Mouse (Mus musculus): Measurements from ENCODE around the gene Rbm8a2. TPM values are rescaled to one million over a fixed set of nuclear protein-coding genes. Genes with fewer than 3 reads are reported as not detected.

Gene Rbm8a2
- polyA plus RNA-seq, 1 experiment, result 0.13 TPM

DNA sequence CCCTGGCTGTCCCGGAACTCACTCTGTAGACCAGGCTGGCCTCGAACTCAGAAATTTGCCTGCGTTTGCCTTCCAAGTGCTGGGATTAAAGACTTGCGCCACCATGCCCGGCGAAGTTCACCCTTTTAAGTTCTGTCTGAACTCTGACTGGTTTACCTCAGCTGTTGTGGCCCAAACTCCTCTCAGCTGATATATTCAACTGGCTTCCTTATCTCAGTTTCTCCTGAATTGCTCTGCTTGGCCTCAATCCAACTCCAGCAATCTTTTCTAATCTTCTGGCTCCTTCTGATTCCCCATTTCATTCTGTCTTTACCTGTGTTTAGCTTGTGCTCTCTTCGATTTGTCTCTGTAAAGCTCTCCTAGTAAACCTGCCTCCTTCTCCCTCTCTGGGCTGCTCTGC, 35.7 kb downstream of the Rbm8a2 start:
- H3K4me3 ChIP-seq, result no peak overlapping the region
- H3K27me3 ChIP-seq (ENCODE audit: control insufficient read depth, insufficient read depth, insufficient read length), result peaks cover 4% of the 10 kb centered on the region
- TF ChIP-seq TCF3 (IDR thresholded peaks at IDR 0.05; ENCODE audit: insufficient read length, low read depth), result no peak
- no peak for TF ChIP-seq REST (IDR thresholded peaks at IDR 0.05; ENCODE audit: insufficient read depth, insufficient read length)
- no peak for TF ChIP-seq CEBPB (IDR thresholded peaks at IDR 0.05; ENCODE audit: insufficient read depth, poor library complexity, severe bottlenecking)
- TF ChIP-seq E2F4 (IDR thresholded peaks at IDR 0.05; ENCODE audit: insufficient read depth), result no peak
- TF ChIP-seq POLR2A (IDR thresholded peaks at IDR 0.05; ENCODE audit: insufficient read length, low read depth), result no peak
- no peak for TF ChIP-seq TCF12 (IDR thresholded peaks at IDR 0.05; ENCODE audit: insufficient read depth, poor library complexity, severe bottlenecking)
- no peak for TF ChIP-seq MAX (IDR thresholded peaks at IDR 0.05; ENCODE audit: low read depth)
- no peak for TF ChIP-seq POLR2AphosphoS2 (IDR thresholded peaks at IDR 0.05; ENCODE audit: insufficient read length, low read depth)
- no peak for TF ChIP-seq USF1 (IDR thresholded peaks at IDR 0.05; ENCODE audit: low read depth)
- no peak for TF ChIP-seq MYOG (IDR thresholded peaks at IDR 0.05; ENCODE audit: control insufficient read depth in 1 of 3, insufficient read depth in 1 of 3, insufficient read length in 2 of 3, low read depth in 2 of 3)
- H3K4me2 ChIP-seq (ENCODE audit: low read depth), result no peak overlapping the region
- no peaks in the 10 kb centered on the region for H3K79me2 ChIP-seq (ENCODE audit: control insufficient read depth, insufficient read depth)
- no peak overlapping the region for H3ac ChIP-seq (ENCODE audit: control insufficient read depth, insufficient read length)
- no peaks in the 10 kb centered on the region for H3K36me3 ChIP-seq (ENCODE audit: control insufficient read depth, insufficient read depth)

DNA sequence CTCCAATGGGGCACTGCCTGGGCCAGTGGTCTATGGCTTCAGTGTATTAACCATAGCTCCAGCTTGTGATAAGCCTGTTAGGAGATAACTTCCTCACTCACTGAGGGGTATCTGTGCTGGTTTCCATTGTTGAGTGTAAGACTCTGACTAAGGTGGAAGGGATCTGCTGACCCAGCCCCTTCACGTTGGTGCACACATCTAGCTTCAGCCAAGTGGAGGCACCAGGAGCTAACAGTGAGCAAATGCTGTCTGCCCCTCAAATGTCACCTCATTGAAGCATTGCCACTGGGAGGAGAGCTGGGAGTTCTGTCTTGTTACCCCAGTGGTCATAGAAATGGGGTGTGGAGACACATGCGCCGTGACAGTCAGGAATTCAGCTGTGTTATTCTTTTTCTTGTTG, 40.2 kb downstream of the Rbm8a2 start:
- H3ac ChIP-seq (ENCODE audit: control insufficient read depth, insufficient read length), result no peak overlapping the region
- TF ChIP-seq MAX (IDR thresholded peaks at IDR 0.05; ENCODE audit: low read depth), result no peak
- TF ChIP-seq TCF3 (IDR thresholded peaks at IDR 0.05; ENCODE audit: insufficient read length, low read depth), result no peak
- H3K27me3 ChIP-seq (ENCODE audit: control insufficient read depth, insufficient read depth, insufficient read length), result peaks cover 17% of the 10 kb centered on the region
- H3K4me3 ChIP-seq, result no peak overlapping the region
- no peaks in the 10 kb centered on the region for H3K36me3 ChIP-seq (ENCODE audit: control insufficient read depth, insufficient read depth)
- H3K4me2 ChIP-seq (ENCODE audit: low read depth), result no peak overlapping the region
- no peaks in the 10 kb centered on the region for H3K79me2 ChIP-seq (ENCODE audit: control insufficient read depth, insufficient read depth)

DNA sequence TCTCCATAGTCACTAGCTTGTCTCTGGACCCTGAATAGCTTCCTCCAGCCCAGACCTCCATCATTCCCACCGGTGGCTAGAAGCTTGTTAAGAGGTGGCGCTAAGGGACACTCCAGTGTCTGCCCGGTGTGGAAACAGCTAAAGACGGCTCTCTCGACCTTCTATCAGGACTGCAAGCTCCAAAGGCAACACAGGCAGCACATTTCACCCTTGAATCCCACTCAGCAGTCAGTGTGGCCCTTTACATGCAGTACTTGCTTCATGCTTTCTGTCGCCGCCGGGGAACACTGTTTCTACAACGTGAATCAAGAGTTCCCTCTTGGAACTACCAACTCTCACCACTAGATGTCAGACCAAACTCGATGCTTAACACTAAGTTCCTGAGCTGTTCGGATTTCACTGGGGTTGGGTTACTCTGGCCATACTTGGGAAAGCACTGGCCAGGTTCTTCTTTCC, 42.6 kb downstream of the Rbm8a2 start:
- H3K4me3 ChIP-seq, result no peak overlapping the region
- H3ac ChIP-seq (ENCODE audit: control insufficient read depth, insufficient read length), result no peak overlapping the region
- H3K27me3 ChIP-seq (ENCODE audit: control insufficient read depth, insufficient read depth, insufficient read length), result peaks cover 17% of the 10 kb centered on the region
- no peaks in the 10 kb centered on the region for H3K79me2 ChIP-seq (ENCODE audit: control insufficient read depth, insufficient read depth)
- no peaks in the 10 kb centered on the region for H3K36me3 ChIP-seq (ENCODE audit: control insufficient read depth, insufficient read depth)
- TF ChIP-seq MYOG (IDR thresholded peaks at IDR 0.05; ENCODE audit: control insufficient read depth in 1 of 3, insufficient read depth in 1 of 3, insufficient read length in 2 of 3, low read depth in 2 of 3) (no peak), MAX (IDR thresholded peaks at IDR 0.05; ENCODE audit: low read depth) (no peak), TCF12 (IDR thresholded peaks at IDR 0.05; ENCODE audit: insufficient read depth, poor library complexity, severe bottlenecking) (no peak), E2F4 (IDR thresholded peaks at IDR 0.05; ENCODE audit: insufficient read depth) (no peak), POLR2AphosphoS2 (IDR thresholded peaks at IDR 0.05; ENCODE audit: insufficient read length, low read depth) (no peak), MYOD1 (IDR thresholded peaks at IDR 0.05; ENCODE audit: control insufficient read depth in 1 of 3, insufficient read length in 2 of 3, low read depth in 2 of 3) (no peak), POLR2A (IDR thresholded peaks at IDR 0.05; ENCODE audit: insufficient read length, low read depth) (no peak), TCF3 (IDR thresholded peaks at IDR 0.05; ENCODE audit: insufficient read length, low read depth) (no peak), SRF (IDR thresholded peaks at IDR 0.05; ENCODE audit: control insufficient read depth, insufficient read length, low read depth) (no peak), REST (IDR thresholded peaks at IDR 0.05; ENCODE audit: insufficient read depth, insufficient read length) (no peak), USF1 (IDR thresholded peaks at IDR 0.05; ENCODE audit: low read depth) (no peak), CEBPB (IDR thresholded peaks at IDR 0.05; ENCODE audit: insufficient read depth, poor library complexity, severe bottlenecking) (no peak)
- peak overlapping the region; percentile 46 for H3K4me2 ChIP-seq (ENCODE audit: low read depth)

GRCm38 (mm10) chr1:175931391-175931790, 47.5 kb downstream of the Rbm8a2 start:
- no peak overlapping the region for H3K4me3 ChIP-seq
- no peak overlapping the region for H3ac ChIP-seq (ENCODE audit: control insufficient read depth, insufficient read length)
- peaks cover 13% of the 10 kb centered on the region for H3K27me3 ChIP-seq (ENCODE audit: control insufficient read depth, insufficient read depth, insufficient read length)
- no peak overlapping the region for H3K4me2 ChIP-seq (ENCODE audit: low read depth)
- TF ChIP-seq MYOD1 (IDR thresholded peaks at IDR 0.05; ENCODE audit: control insufficient read depth in 1 of 3, insufficient read length in 2 of 3, low read depth in 2 of 3) (peak in 1 of 3 experiments; percentile 36), POLR2A (IDR thresholded peaks at IDR 0.05; ENCODE audit: insufficient read length, low read depth) (no peak), USF1 (IDR thresholded peaks at IDR 0.05; ENCODE audit: low read depth) (no peak), MYOG (IDR thresholded peaks at IDR 0.05; ENCODE audit: control insufficient read depth in 1 of 3, insufficient read depth in 1 of 3, insufficient read length in 2 of 3, low read depth in 2 of 3) (peak in 1 of 3 experiments; percentile 7)
- no peaks in the 10 kb centered on the region for H3K36me3 ChIP-seq (ENCODE audit: control insufficient read depth, insufficient read depth)
- H3K79me2 ChIP-seq (ENCODE audit: control insufficient read depth, insufficient read depth), result no peaks in the 10 kb centered on the region

Other genes with a start within 250 kb of the Rbm8a2 start
- 2.3 TPM for gene Exo1, start 98.5 kb downstream of the Rbm8a2 start, polyA plus RNA-seq (2012; fragmentation: generic; extraction: Trizol)
- not detected for gene Gm38100, start 58.8 kb downstream of the Rbm8a2 start, polyA plus RNA-seq (2012; fragmentation: generic; extraction: Trizol)

Data from myocyte (in vitro differentiated cells).